Mouse (Mus musculus): ENCODE results near the gene Vmn2r109.
"Not testable (repeated sequence)": the region's sequence is repeated elsewhere in the genome, so short reads cannot be mapped to it uniquely, and the experiment has no call there.

Gene Vmn2r109

GRCm38 (mm10) chr17:20564656-20565055 is at the start of gene Vmn2r109:
Gene Vmn2r109 (minus strand): TSS chr17:20564756.
- no peak for DNase-seq (ENCODE audit: extremely low spot score)

GRCm38 (mm10) chr17:20596323-20596722 is 31.8 kb upstream of the Vmn2r109 start, which contains the start of gene Vmn2r110:
Gene Vmn2r110 (minus strand): TSS chr17:20596423.
- no peak for DNase-seq (ENCODE audit: extremely low spot score)

- not testable (repeated sequence) for DNase-seq (ENCODE audit: extremely low spot score)
Observed at GRCm38 (mm10) chr17:20508247-20508646, 56.3 kb downstream of the Vmn2r109 start.

GRCm38 (mm10) chr17:20497858-20498257 is 66.7 kb downstream of the Vmn2r109 start, which contains the start of gene Vmn1r225:
Gene Vmn1r225 (plus strand): TSS chr17:20498158.
- DNase-seq (ENCODE audit: extremely low spot score) = no peak
